Mouse (Mus musculus): ENCODE measurements at regions not wholly inside any gene's neighbourhood (a gene's known extent, or its start where the extent isn't known, plus 50 kb on each side); places are given as distances from the start of the nearest gene placed in this dataset.

DNA sequence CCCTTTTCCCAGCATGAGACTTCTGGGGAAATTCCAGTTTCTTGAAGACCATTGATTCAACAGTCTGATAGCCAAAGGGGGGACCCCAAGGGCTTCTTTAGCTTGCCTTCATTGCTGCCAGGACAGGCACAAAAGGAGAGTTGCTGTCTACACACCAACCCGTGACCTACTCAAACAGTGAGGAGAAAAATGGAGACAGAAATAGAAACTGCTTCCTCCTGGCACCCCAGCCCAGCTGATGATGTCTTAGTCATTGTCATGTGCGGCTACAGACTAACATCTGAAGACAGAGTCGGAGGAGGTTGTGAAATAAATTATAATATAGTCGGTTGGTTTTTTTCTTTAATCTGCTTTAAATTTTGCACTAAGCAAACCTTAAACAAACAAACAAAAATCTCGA lies 243.2 kb upstream of the Jmjd1c start:
- TF ChIP-seq POLR2A (IDR thresholded peaks at IDR 0.05; ENCODE audit: borderline replicate concordance, control insufficient read depth, low read depth, low read length) (no peak), CTCF (IDR thresholded peaks at IDR 0.05; ENCODE audit: control insufficient read depth, insufficient read depth, low read length) (no peak)

Data from bone marrow, adult 2 months (tissue).